Mouse (Mus musculus): ENCODE data around the gene Ptprs. TPM values are rescaled to one million over a fixed set of nuclear protein-coding genes. Genes with fewer than 3 reads are reported as not detected.

Ptprs gene
- 0.98 TPM for polyA plus RNA-seq (2014; fragmentation: Illumina TruSeq; extraction: RNeasy Lipid Tissue Mini Kit (QIAGEN cat#74804); ENCODE audit: low read depth, low replicate concordance)

DNA sequence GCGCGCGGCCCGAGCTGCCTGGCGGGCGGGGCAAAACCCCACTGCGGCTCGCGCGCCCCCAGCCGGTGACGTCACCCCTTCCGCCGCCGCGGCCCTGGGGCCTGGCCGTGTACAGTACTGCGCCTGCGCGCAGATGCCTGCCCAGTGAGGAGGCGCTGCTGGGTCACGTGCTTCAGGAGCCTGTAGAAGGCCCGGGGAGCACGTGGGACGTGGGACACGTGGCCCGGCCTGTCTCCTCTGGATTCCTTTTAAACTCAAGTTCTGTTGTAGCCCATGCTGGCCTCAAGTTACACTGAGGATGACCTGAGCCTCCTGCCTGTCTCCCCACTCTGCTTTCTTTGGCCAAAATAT, at the start of gene Ptprs:
Gene Ptprs (minus strand): TSS at position 82 of the 351 bp plus-strand sequence.

DNA sequence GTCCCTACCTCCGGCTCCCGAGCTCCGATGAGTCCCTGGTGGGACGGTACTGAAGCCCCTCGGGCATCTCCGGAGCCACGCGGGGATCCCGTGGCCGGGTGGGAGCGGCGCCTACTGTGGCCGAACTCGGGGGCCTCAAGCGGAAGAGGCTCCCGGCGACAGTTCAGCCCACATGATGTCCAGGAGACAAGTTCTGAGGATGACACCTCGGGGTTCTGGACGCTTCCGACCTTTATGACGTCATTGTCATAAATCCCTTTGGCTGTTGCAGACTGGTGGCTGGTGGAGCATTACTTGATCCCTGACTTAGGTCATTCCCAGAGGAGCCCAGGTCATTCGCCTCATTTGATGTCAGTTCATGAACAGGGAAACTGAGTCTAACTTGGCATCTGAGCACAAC, 36.0 kb upstream of the Ptprs start, which contains the start of gene Znrf4:
Gene Znrf4 (minus strand): TSS at position 122 of the 400 bp plus-strand sequence.

Other genes with a start within 250 kb of the Ptprs start
- 3.3 TPM for gene Fem1a, start 219.7 kb downstream of the Ptprs start, polyA plus RNA-seq (2014; fragmentation: Illumina TruSeq; extraction: RNeasy Lipid Tissue Mini Kit (QIAGEN cat#74804); ENCODE audit: low read depth, low replicate concordance)
- gene Ticam1, start 199.7 kb downstream of the Ptprs start, polyA plus RNA-seq (2014; fragmentation: Illumina TruSeq; extraction: RNeasy Lipid Tissue Mini Kit (QIAGEN cat#74804); ENCODE audit: low read depth, low replicate concordance) = 0.69 TPM
- 22.0 TPM for gene Plin3, start 183.6 kb downstream of the Ptprs start, polyA plus RNA-seq (2014; fragmentation: Illumina TruSeq; extraction: RNeasy Lipid Tissue Mini Kit (QIAGEN cat#74804); ENCODE audit: low read depth, low replicate concordance)
- gene Arrdc5, start 176.2 kb downstream of the Ptprs start, polyA plus RNA-seq (2014; fragmentation: Illumina TruSeq; extraction: RNeasy Lipid Tissue Mini Kit (QIAGEN cat#74804); ENCODE audit: low read depth, low replicate concordance) = not detected
- 6.8 TPM for gene Uhrf1, start 173.2 kb downstream of the Ptprs start, polyA plus RNA-seq (2014; fragmentation: Illumina TruSeq; extraction: RNeasy Lipid Tissue Mini Kit (QIAGEN cat#74804); ENCODE audit: low read depth, low replicate concordance)
- 1.4 TPM for gene Kdm4b, start 150.4 kb downstream of the Ptprs start, polyA plus RNA-seq (2014; fragmentation: Illumina TruSeq; extraction: RNeasy Lipid Tissue Mini Kit (QIAGEN cat#74804); ENCODE audit: low read depth, low replicate concordance)
- gene Znrf4, start 35.9 kb upstream of the Ptprs start, polyA plus RNA-seq (2014; fragmentation: Illumina TruSeq; extraction: RNeasy Lipid Tissue Mini Kit (QIAGEN cat#74804); ENCODE audit: low read depth, low replicate concordance) = not detected
- 1.7 TPM for gene Gm20219, start 77.9 kb upstream of the Ptprs start, polyA plus RNA-seq (2014; fragmentation: Illumina TruSeq; extraction: RNeasy Lipid Tissue Mini Kit (QIAGEN cat#74804); ENCODE audit: low read depth, low replicate concordance)
- 63.3 TPM for gene Safb2, start 108.1 kb upstream of the Ptprs start, polyA plus RNA-seq (2014; fragmentation: Illumina TruSeq; extraction: RNeasy Lipid Tissue Mini Kit (QIAGEN cat#74804); ENCODE audit: low read depth, low replicate concordance)
- gene Safb, start 108.3 kb upstream of the Ptprs start, polyA plus RNA-seq (2014; fragmentation: Illumina TruSeq; extraction: RNeasy Lipid Tissue Mini Kit (QIAGEN cat#74804); ENCODE audit: low read depth, low replicate concordance) = 19.0 TPM
- gene 2410015M20Rik, start 133.3 kb upstream of the Ptprs start, polyA plus RNA-seq (2014; fragmentation: Illumina TruSeq; extraction: RNeasy Lipid Tissue Mini Kit (QIAGEN cat#74804); ENCODE audit: low read depth, low replicate concordance) = 9.6 TPM
- not detected for gene Rpl36, start 136.9 kb upstream of the Ptprs start, polyA plus RNA-seq (2014; fragmentation: Illumina TruSeq; extraction: RNeasy Lipid Tissue Mini Kit (QIAGEN cat#74804); ENCODE audit: low read depth, low replicate concordance)
- gene Lonp1, start 150.4 kb upstream of the Ptprs start, polyA plus RNA-seq (2014; fragmentation: Illumina TruSeq; extraction: RNeasy Lipid Tissue Mini Kit (QIAGEN cat#74804); ENCODE audit: low read depth, low replicate concordance) = 2.6 TPM
- 0.28 TPM for gene Catsperd, start 151.7 kb upstream of the Ptprs start, polyA plus RNA-seq (2014; fragmentation: Illumina TruSeq; extraction: RNeasy Lipid Tissue Mini Kit (QIAGEN cat#74804); ENCODE audit: low read depth, low replicate concordance)
- 3.9 TPM for gene Ranbp3, start 196.8 kb upstream of the Ptprs start, polyA plus RNA-seq (2014; fragmentation: Illumina TruSeq; extraction: RNeasy Lipid Tissue Mini Kit (QIAGEN cat#74804); ENCODE audit: low read depth, low replicate concordance)
- gene Ndufa11, start 241.3 kb upstream of the Ptprs start, polyA plus RNA-seq (2014; fragmentation: Illumina TruSeq; extraction: RNeasy Lipid Tissue Mini Kit (QIAGEN cat#74804); ENCODE audit: low read depth, low replicate concordance) = not detected
- gene Vmac, start 241.5 kb upstream of the Ptprs start, polyA plus RNA-seq (2014; fragmentation: Illumina TruSeq; extraction: RNeasy Lipid Tissue Mini Kit (QIAGEN cat#74804); ENCODE audit: low read depth, low replicate concordance) = 12.3 TPM

All from sigmoid colon, adult 10 weeks (tissue).